Mouse (Mus musculus): ENCODE data around the gene Uqcrc1.

Gene Uqcrc1

GRCm38 (mm10) chr9:108936418-108937364 is at the start of gene Uqcrc1:
Gene Uqcrc1, plus strand, starts transcription at chr9:108936633.
- peak; percentile 94 for DNase-seq (ENCODE audit: low spot score)

- no peak for DNase-seq (ENCODE audit: low spot score)
Observed at GRCm38 (mm10) chr9:108912308-108912707, 24.1 kb upstream of the Uqcrc1 start.

GRCm38 (mm10) chr9:108913161-108913560 is 23.3 kb upstream of the Uqcrc1 start:
- no peak for DNase-seq (ENCODE audit: low spot score)

- DNase-seq (ENCODE audit: low spot score) = no peak
Observed at GRCm38 (mm10) chr9:108913621-108914020, 22.8 kb upstream of the Uqcrc1 start.

- no peak for DNase-seq (ENCODE audit: low spot score)
Observed at GRCm38 (mm10) chr9:108914491-108914890, 21.9 kb upstream of the Uqcrc1 start, which contains the start of gene Tmem89. Gene Tmem89, plus strand, starts transcription at chr9:108914619.

- DNase-seq (ENCODE audit: low spot score) = no peak
Observed at GRCm38 (mm10) chr9:108925897-108926296, 10.5 kb upstream of the Uqcrc1 start.

- DNase-seq (ENCODE audit: low spot score) = no peak
Observed at GRCm38 (mm10) chr9:108928424-108928823, 8.0 kb upstream of the Uqcrc1 start.

- DNase-seq (ENCODE audit: low spot score) = no peak
Observed at GRCm38 (mm10) chr9:108935991-108936390, 442 bp upstream of the Uqcrc1 start.

GRCm38 (mm10) chr9:108945111-108945510 is 8.7 kb downstream of the Uqcrc1 start:
- no peak for DNase-seq (ENCODE audit: low spot score)

- DNase-seq (ENCODE audit: low spot score) = no peak
Observed at GRCm38 (mm10) chr9:108945608-108946007, 9.2 kb downstream of the Uqcrc1 start.

- DNase-seq (ENCODE audit: low spot score) = no peak
Observed at GRCm38 (mm10) chr9:108949231-108949966, 13.0 kb downstream of the Uqcrc1 start.

- no peak for DNase-seq (ENCODE audit: low spot score)
Observed at GRCm38 (mm10) chr9:108949967-108950728, 13.7 kb downstream of the Uqcrc1 start.

GRCm38 (mm10) chr9:108953081-108953636 is 16.7 kb downstream of the Uqcrc1 start, which contains the start of gene Col7a1:
Gene Col7a1, plus strand, starts transcription at chr9:108953586.
- no peak for DNase-seq (ENCODE audit: low spot score)

GRCm38 (mm10) chr9:108955241-108955640 is 18.8 kb downstream of the Uqcrc1 start:
- DNase-seq (ENCODE audit: low spot score) = no peak

GRCm38 (mm10) chr9:108955846-108956245 is 19.4 kb downstream of the Uqcrc1 start:
- DNase-seq (ENCODE audit: low spot score) = no peak

- DNase-seq (ENCODE audit: low spot score) = no peak
Observed at GRCm38 (mm10) chr9:108963577-108963976, 27.1 kb downstream of the Uqcrc1 start.

- DNase-seq (ENCODE audit: low spot score) = no peak
Observed at GRCm38 (mm10) chr9:108964338-108964737, 27.9 kb downstream of the Uqcrc1 start.

- DNase-seq (ENCODE audit: low spot score) = no peak
Observed at GRCm38 (mm10) chr9:108970623-108971022, 34.2 kb downstream of the Uqcrc1 start.

- no peak for DNase-seq (ENCODE audit: low spot score)
Observed at GRCm38 (mm10) chr9:108976483-108976882, 40.0 kb downstream of the Uqcrc1 start.

- no peak for DNase-seq (ENCODE audit: low spot score)
Observed at GRCm38 (mm10) chr9:108977966-108978365, 41.5 kb downstream of the Uqcrc1 start.

- DNase-seq (ENCODE audit: low spot score) = no peak
Observed at GRCm38 (mm10) chr9:108982498-108982897, 46.1 kb downstream of the Uqcrc1 start.

GRCm38 (mm10) chr9:108983209-108983608 is 46.8 kb downstream of the Uqcrc1 start:
- no peak for DNase-seq (ENCODE audit: low spot score)
